Mouse (Mus musculus): ENCODE data around the gene Tuba1b. TPM values are rescaled to one million over a fixed set of nuclear protein-coding genes. Genes with fewer than 3 reads are reported as not detected.

Tuba1b gene
- total RNA-seq, 2 experiments from 2014 or later: 469 to 520 TPM

DNA sequence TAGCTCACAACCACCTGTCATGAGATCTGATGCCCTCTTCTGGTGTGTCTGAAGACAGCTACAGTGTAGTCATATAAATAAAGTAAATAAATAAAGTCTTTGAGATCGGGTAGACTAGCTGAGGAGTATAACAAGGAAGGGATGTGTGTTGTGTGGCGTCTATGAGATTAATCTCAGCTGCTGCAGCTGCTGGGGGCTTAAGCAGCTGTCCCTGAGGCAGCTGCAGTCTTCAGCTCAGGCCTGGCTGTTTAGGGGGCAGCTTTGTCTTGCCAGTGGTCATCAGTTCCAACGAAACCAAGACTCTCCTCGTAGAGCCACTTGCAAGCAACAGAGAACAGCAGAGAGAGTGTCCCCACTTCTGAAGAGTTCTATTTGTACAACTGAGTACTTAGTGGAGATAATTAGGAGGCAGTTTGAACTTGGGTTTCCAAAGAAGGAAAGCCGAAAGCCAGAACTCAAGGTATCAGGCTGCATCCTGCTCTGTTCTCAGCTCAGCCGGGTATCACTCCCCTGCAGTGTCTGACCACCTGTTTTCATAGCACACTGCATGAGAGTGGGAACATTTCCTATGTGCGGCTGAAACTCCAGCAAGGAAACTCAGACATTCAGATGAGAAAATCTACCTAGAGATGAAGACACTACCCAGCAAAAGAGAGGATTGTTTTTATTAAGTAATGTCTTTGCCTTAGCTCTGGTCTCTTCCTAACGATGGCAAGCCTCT lies 47.5 kb downstream of the Tuba1b start:
- no peak for DNase-seq

DNA sequence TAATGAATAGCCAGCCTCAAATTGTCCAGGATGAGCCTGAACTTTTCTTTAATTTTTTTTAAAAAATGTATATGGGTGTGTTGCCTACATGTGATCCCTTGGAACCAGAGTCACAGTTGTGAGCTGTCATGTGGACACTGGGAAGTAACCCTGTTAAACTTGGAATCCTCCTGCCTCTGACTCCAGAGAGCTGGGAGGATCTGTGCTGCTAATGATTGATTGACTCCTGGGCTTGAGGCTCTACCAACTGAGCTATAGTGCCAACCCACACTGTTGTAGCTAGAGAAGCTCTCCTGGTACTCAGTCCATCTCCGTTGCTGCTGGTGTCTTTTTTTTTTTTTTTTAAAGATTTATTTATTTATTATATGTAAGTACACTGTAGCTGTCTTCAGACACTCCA lies 50.3 kb downstream of the Tuba1b start:
- DNase-seq: no peak

DNA sequence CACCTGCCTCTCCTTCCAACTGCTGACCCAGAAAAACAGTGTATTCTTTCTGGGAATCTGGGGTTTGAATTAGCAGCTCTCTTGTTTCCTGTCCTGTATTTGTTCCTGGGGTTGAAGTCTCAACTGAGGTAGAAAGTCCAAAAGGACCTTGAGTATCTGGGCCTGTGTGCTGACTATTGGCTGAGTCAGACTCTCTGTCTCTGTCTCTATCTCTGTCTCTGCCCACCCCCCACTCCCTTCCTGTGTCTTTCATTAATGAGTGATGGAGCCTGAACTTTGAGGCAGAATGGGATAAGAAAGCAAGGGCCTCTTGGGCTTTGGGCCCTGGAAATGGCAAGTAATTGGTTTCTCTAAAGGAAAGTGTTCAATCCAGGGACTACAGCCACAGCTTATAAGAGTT lies 50.7 kb downstream of the Tuba1b start:
- no peak for DNase-seq

DNA sequence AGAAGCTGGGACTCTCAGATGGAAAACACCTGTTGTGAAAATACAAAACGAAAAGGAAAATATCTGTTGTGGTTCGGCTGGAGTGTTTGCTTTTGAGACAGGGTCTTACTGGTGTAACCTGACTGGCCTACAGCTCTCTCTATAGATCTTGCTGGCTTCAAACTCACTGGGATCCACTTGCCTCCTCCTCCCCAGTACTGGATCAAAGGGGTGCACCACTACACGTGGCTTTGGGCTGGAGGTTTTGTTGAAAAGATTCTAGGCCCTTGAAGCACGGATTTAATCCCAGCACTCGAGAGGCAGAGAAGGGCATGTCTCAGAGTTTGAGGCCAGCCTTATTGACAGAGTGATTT lies 52.7 kb downstream of the Tuba1b start:
- DNase-seq: no peak

Other genes with a start within 250 kb of the Tuba1b start
- gene Ccdc65, start 226.4 kb downstream of the Tuba1b start, total RNA-seq (2021): 10 to 100 TPM in 1 of 2 experiments, 1 to 10 TPM in 1; 8.0 to 10.1 TPM
- gene Fkbp11, start 206.4 kb downstream of the Tuba1b start, total RNA-seq (2021): 1 to 10 TPM in 1 of 2 experiments, under 1 TPM in 1; 0.88 to 1.0 TPM
- 100 to 1,000 TPM; 792 to 841 TPM for gene Arf3, start 171.4 kb downstream of the Tuba1b start, total RNA-seq (2021)
- gene Wnt10b, start 156.4 kb downstream of the Tuba1b start, total RNA-seq (2021): under 1 TPM; 0.42 to 0.61 TPM
- not detected for gene Wnt1, start 144.7 kb downstream of the Tuba1b start, total RNA-seq (2021)
- 1,000 to 10,000 TPM; 1,665 to 1,670 TPM for gene Ddn, start 125.1 kb downstream of the Tuba1b start, total RNA-seq (2021)
- gene Prkag1, start 103.0 kb downstream of the Tuba1b start, total RNA-seq (2021): 10 to 100 TPM; 49.0 to 52.5 TPM
- gene Kmt2d, start 63.4 kb downstream of the Tuba1b start, total RNA-seq (2021): 100 to 1,000 TPM in 1 of 2 experiments, 10 to 100 TPM in 1; 81.4 to 101 TPM
- gene Rhebl1, start 40.0 kb downstream of the Tuba1b start, total RNA-seq (2021): 1 to 10 TPM; 6.8 to 7.0 TPM
- gene Dhh, start 36.0 kb downstream of the Tuba1b start, total RNA-seq (2021): under 1 TPM; 0.12 to 0.15 TPM
- 10 to 100 TPM; 16.4 to 22.6 TPM for gene Lmbr1l, start 16.3 kb downstream of the Tuba1b start, total RNA-seq (2021)
- not detected for gene Gm49450, start 19.0 kb upstream of the Tuba1b start, total RNA-seq (2021)
- 100 to 1,000 TPM; 868 to 949 TPM for gene Tuba1a, start 19.1 kb upstream of the Tuba1b start, total RNA-seq (2021)
- 10 to 100 TPM; 56.8 to 66.3 TPM for gene Tuba1c, start 95.3 kb upstream of the Tuba1b start, total RNA-seq (2021)
- gene Prph, start 120.6 kb upstream of the Tuba1b start, total RNA-seq (2021): 1 to 10 TPM in 1 of 2 experiments, under 1 TPM in 1; 0.82 to 2.2 TPM
- gene Troap, start 140.0 kb upstream of the Tuba1b start, total RNA-seq (2021): under 1 TPM; 0.38 to 0.40 TPM
- gene C1ql4, start 153.3 kb upstream of the Tuba1b start, total RNA-seq (2021): under 1 TPM in 1 of 2 experiments, not detected in 1; 0.30 TPM
- under 1 TPM in 1 of 2 experiments, not detected in 1; 0.30 TPM for gene Dnajc22, start 158.6 kb upstream of the Tuba1b start, total RNA-seq (2021)
- gene Spats2, start 191.4 kb upstream of the Tuba1b start, total RNA-seq (2021): 10 to 100 TPM; 32.0 to 32.8 TPM